Mouse (Mus musculus) heart, embryonic 16.5 days (tissue): ENCODE measurements around the gene Scgb2b20. TPM values are rescaled to one million over a fixed set of nuclear protein-coding genes. Genes with fewer than 3 reads are reported as not detected.
"Not testable (repeated sequence)": the region's sequence is repeated elsewhere in the genome, so short reads cannot be mapped to it uniquely, and the experiment has no call there.

ENCODE experiments used
- ATAC-seq: fragments of 200-750 bp; cut with Nextera tagmentation; replicated peaks from 2 replicates; pipeline ENCODE4 v1.8.0; 2017; ENCODE audit warnings: moderate number of reproducible peaks; ENCODE audit not compliant: insufficient read depth, low FRiP score; ENCODE audit errors: extremely low read depth
- H3K27ac ChIP-seq: fragments of 300-500 bp; sonication (generic); 2 replicates; pipeline ENCODE4 v1.5.1; 2014; ENCODE audit warnings: mild to moderate bottlenecking, low read length, control low read depth, moderate library complexity
- H3K27me3 ChIP-seq: fragments of 300-500 bp; sonication (generic); 2 replicates; pipeline ENCODE4 v1.6.1; 2014; ENCODE audit warnings: low read length, mixed read lengths; ENCODE audit not compliant: control insufficient read depth, insufficient read depth
- H3K36me3 ChIP-seq: fragments of 300-500 bp; sonication (generic); 2 replicates; pipeline ENCODE4 v1.6.1; 2014; ENCODE audit not compliant: control insufficient read depth, insufficient read depth
- H3K4me1 ChIP-seq: fragments of 300-500 bp; sonication (generic); 2 replicates; pipeline ENCODE4 v1.6.1; 2014; ENCODE audit warnings: low read length, mixed read lengths; ENCODE audit not compliant: control insufficient read depth, insufficient read depth
- H3K4me2 ChIP-seq: fragments of 300-500 bp; sonication (generic); 2 replicates; pipeline ENCODE4 v1.6.1; 2014; ENCODE audit warnings: low read depth, mild to moderate bottlenecking, control low read depth, low read length
- H3K4me3 ChIP-seq: fragments of 300-500 bp; sonication (generic); 2 replicates; pipeline ENCODE4 v1.5.1; 2014; ENCODE audit warnings: mild to moderate bottlenecking, control low read depth, low read length
- H3K9ac ChIP-seq: fragments of 300-500 bp; sonication (generic); 2 replicates; pipeline ENCODE4 v1.6.1; 2014; ENCODE audit warnings: low read length, control low read depth
- H3K9me3 ChIP-seq: fragments of 300-500 bp; sonication (generic); replicated peaks from 2 replicates; pipeline ENCODE4 v1.6.1; 2016; ENCODE audit warnings: low read length; ENCODE audit not compliant: control insufficient read depth
- WGBS: fragments of 180-500 bp; shearing (Covaris S2); extraction: QIAGEN DNeasy Blood & Tissue Kit; methylation state at CpG from one replicate; pipeline ENCODE4 v1.1.7; 2014; 5-methylcytosine and 5-hydroxymethylcytosine counted together
- polyA plus RNA-seq: library from polyadenylated mRNA; unstranded; fragments of >200 nt; fragmentation: Nextera tagmentation; extraction: Ambion mirVana; gene quantifications from 2 replicates; pipeline ENCODE4 v1.2.1, GENCODE M21; 2015

The Scgb2b20 gene
- not detected in 2 replicates for polyA plus RNA-seq

DNA sequence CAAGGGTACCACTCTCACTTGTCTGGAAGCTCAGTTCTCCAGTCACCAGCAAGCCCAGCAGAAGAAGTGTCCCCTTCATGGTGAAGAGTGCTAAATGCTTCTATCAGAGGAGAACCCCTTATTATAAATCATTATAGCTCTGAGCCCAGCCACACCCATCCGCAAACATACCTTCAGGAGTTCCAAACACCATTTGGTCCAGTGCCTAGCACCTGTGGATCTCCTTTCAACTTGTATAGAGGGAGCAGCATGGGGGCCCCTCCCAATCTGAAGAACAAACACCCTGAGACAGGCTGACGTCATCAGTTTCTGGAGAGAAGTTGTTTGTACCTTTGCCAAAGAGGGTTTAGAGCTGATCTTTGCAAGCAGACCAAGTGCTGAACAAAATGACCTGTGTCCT, at the start of gene Scgb2b20:
Gene Scgb2b20 (minus strand): TSS at position 101 of the 400 bp plus-strand sequence.
- H3K4me3 ChIP-seq, H3K4me2 ChIP-seq, H3K9ac ChIP-seq, ATAC-seq, H3K4me1 ChIP-seq, H3K27me3 ChIP-seq, H3K27ac ChIP-seq, H3K36me3 ChIP-seq, H3K9me3 ChIP-seq: not testable (repeated sequence)
- WGBS: 79% methylated on average over 2 of the region's 2 CpGs

DNA sequence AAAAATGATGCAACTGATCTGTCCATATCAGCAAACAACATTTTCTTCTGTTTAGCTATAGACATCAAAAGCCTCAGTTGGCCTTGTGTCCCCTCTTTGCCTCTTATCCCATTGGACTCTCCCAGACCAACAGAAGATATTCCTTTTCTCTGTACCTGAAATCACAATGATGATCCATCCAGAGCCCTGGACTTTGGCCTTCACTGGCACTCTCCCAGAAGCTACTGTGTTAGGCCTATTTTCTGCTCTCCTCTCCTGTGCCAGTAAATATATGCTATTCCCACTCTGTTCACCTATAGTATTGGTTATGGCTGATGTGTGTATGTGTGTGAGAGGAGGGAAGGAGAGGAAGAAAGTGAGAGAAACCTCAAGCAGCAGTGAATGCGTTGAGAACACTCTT, 43.6 kb upstream of the Scgb2b20 start:
- ATAC-seq, H3K27ac ChIP-seq: not testable (repeated sequence)
- 47% methylated on average over 1 of the region's 1 CpGs for WGBS

DNA sequence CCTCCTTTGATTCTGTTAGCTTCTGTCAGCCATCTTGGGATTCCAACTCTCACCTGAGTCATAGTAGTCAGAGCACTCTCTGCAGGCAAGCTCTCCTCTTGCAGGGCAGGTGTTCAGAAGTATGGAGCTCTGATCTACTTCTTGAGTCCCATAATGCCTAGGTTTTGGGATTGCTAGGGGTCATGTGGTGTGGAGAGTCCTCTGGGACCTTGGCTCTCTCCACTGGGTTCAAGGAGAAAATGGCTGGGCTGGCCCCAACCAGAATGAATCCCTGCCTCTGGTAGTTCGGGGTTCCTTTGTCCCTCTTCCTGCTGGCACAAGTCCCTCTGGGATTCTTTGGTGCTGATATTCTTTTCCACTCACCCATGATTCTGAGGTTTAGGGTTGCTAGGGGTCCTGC, 35.5 kb upstream of the Scgb2b20 start:
- Histone ChIP-seq H3K4me2 (no peak overlapping the region), H3K36me3 (no peaks in the 10 kb centered on the region), H3K27me3 (no peaks in the 10 kb centered on the region), H3K4me3 (no peak overlapping the region), H3K27ac (no peak overlapping the region), H3K9ac (no peak overlapping the region), H3K9me3 (peaks cover 10% of the 10 kb centered on the region), H3K4me1 (no peaks in the 10 kb centered on the region)
- WGBS: 67% methylated on average over 1 of the region's 1 CpGs
- no peak for ATAC-seq

More for the DNA sequence above, 43.6 kb upstream of the Scgb2b20 start:
- not testable (repeated sequence) for H3K4me3 ChIP-seq, H3K9ac ChIP-seq, H3K27me3 ChIP-seq, H3K4me1 ChIP-seq, H3K36me3 ChIP-seq, H3K4me2 ChIP-seq, H3K9me3 ChIP-seq

DNA sequence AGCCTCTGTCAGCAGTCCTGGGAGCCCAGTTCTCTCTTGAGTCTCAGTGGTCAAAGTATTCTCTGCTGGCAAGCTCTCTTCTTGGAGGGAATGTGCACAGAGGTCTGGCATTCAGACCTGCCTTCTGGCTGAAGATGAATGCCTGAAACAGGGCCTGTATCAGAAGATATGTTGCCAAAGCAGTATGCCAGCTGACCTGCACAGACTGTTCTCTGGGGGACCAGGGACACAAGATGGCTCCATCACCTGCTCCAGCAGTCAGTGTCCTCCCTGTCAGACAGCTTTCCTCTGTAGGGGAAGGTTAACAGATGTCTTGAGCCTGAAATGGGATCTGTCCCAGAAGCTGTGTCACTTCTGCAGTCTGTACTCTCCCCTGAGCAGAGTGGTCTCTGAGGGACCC, 33.6 kb upstream of the Scgb2b20 start:
- not testable (repeated sequence) for ATAC-seq, H3K27ac ChIP-seq, H3K4me2 ChIP-seq, H3K9me3 ChIP-seq, H3K4me1 ChIP-seq, H3K27me3 ChIP-seq, H3K9ac ChIP-seq, H3K4me3 ChIP-seq, H3K36me3 ChIP-seq

DNA sequence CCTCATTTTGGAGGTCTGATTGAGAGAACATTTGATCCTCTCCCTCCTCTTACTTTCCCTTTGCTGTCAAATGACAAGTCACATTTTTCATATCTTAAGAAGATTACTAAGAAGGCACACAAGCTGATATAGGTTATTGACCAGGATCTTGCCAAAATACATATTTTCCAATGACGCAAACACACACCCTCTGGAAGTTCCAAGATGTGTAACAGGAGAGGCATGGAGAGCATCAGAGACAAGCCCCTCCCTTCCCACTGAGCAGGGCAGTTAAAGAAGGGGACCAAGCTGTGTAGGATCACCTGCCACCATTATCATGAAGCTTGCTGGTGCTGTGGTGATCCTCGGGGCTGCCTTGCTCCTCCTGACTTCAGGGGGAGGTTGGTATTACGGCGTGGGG, 6.8 kb upstream of the Scgb2b20 start, which contains the start of gene Scgb1b20:
Gene Scgb1b20 (plus strand): TSS at position 301 of the 400 bp plus-strand sequence.
- not testable (repeated sequence) for H3K27ac ChIP-seq, H3K9me3 ChIP-seq, H3K4me2 ChIP-seq, H3K27me3 ChIP-seq, H3K9ac ChIP-seq, H3K36me3 ChIP-seq, H3K4me3 ChIP-seq, H3K4me1 ChIP-seq, ATAC-seq
- 52% methylated on average over 4 of the region's 4 CpGs for WGBS

Other genes starting within 250 kb of the Scgb2b20 start
- not detected in 2 replicates for gene Scgb2b18, start 192.5 kb downstream of the Scgb2b20 start, polyA plus RNA-seq
- not detected in 2 replicates for gene Scgb1b18, start 180.8 kb downstream of the Scgb2b20 start, polyA plus RNA-seq
- not detected in 2 replicates for gene Scgb2b19, start 86.0 kb downstream of the Scgb2b20 start, polyA plus RNA-seq
- gene Scgb1b19, start 79.0 kb downstream of the Scgb2b20 start, polyA plus RNA-seq: not detected in 2 replicates
- not detected in 2 replicates for gene Scgb1b20, start 6.9 kb upstream of the Scgb2b20 start, polyA plus RNA-seq
- not detected in 2 replicates for gene Scgb2b21, start 154.1 kb upstream of the Scgb2b20 start, polyA plus RNA-seq